Mouse (Mus musculus) ES-Bruce4 (cell line): ENCODE results near the gene Gm3336.

Experiments
- CTCF ChIP-seq: IDR thresholded peaks from one replicate; pipeline ENCODE4 v1.8.1; 2011; ENCODE audit warnings: low read depth, low read length
- EP300 ChIP-seq: IDR thresholded peaks from 2 replicates; pipeline ENCODE4 v1.6.1; 2011; ENCODE audit warnings: low read depth, low read length; ENCODE audit not compliant: insufficient read depth
- POLR2A ChIP-seq: IDR thresholded peaks from one replicate; pipeline ENCODE4 v1.8.1; 2011; ENCODE audit warnings: low read length; ENCODE audit not compliant: insufficient read depth

DNA sequence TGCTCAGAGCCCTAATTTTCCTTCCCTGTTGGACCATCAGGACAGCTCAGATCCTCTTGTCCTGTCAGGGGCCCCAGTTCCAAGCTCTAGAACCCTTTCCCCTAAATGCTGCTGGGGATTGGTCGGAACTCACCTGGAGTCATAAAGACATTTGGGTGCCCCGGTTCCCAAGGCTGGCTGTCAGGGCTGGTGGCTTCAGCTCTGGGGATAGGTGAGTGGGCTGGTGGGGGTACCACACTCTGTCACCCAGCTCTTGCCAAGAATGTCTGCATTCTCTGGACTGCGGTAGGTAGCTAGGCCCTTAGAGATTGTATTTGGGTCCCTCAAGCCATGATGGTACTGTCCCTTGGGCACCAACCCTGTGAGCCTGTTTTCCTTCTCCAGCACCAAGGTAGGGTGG lies 15.1 kb upstream of the Gm3336 start, which contains the start of gene Iqcn:
- TF ChIP-seq CTCF (no peak), EP300 (no peak), POLR2A (no peak)
